26 mouse cellular contexts compared by ENCODE assay signal in genomic region chr5:15461613-15462012, GRCm38 (mm10). TPM values are rescaled to one million over a fixed set of nuclear protein-coding genes. Genes with fewer than 3 reads are reported as not detected.
A peak's percentile ranks its signal among the peaks of the same experiment; 100 is the strongest.
DNase-seq lines count a peak whose midpoint lies in the region; ATAC-seq and TF ChIP-seq lines count a peak whose summit lies in the region.
"Not testable (repeated sequence)": the region's sequence is repeated elsewhere in the genome, so short reads cannot be mapped to it uniquely, and the experiment has no call there.
"Had no signal": no experiment of that assay in that cellular context is flagged by ENCODE, and none has a peak within 500 bp of the region (broad histone marks: within the 10 kb centered on the region; RNA-seq: fewer than 3 reads in every experiment).

No protein-coding gene starts in this region.

- not testable (repeated sequence) for H3K4me3 ChIP-seq in MEL (ENCODE audit: control insufficient read depth in 1 of 2, insufficient read depth in 1 of 2, low read depth in 2 of 2, low read length in 2 of 2); gastrocnemius, adult 2 months; intestine, postnatal 0 days (ENCODE audit: low read depth, low read length); limb, embryonic 11.5 days (ENCODE audit: low read depth, low read length); lung, postnatal 0 days (ENCODE audit: low read depth, low read length); stomach, postnatal 0 days (ENCODE audit: low read depth, low read length)

- TF ChIP-seq POLR2A in MEL (IDR thresholded peaks at IDR 0.05; ENCODE audit: control insufficient read depth in 1 of 2, insufficient read depth in 1 of 2, low read depth in 1 of 2, low read length in 2 of 2, poor library complexity in 1 of 2), result not testable (repeated sequence)

- intact Hi-C loops in gastrocnemius, adult 2 months (cut with DNase I), result not testable (repeated sequence)

- peak; percentile 51 for DNase-seq in 416B (ENCODE audit: low read depth)
- not testable (repeated sequence) for DNase-seq in MEL (ENCODE audit: low read depth, low spot score); gastrocnemius, adult 2 months; lung, postnatal 0 days (ENCODE audit: low spot score); stomach, postnatal 0 days (ENCODE audit: low spot score)
- DNase-seq in brain, adult 2 months (ENCODE audit: low read depth, low spot score), result peak; percentile 12
- peak; percentile 20 for DNase-seq in limb, embryonic 11.5 days (ENCODE audit: low spot score)

- TF ChIP-seq EP300 in MEL (IDR thresholded peaks at IDR 0.05; ENCODE audit: low read depth in 1 of 2, low read length in 2 of 2); lung, postnatal 0 days (IDR thresholded peaks at IDR 0.05); stomach, postnatal 0 days (optimal IDR thresholded peaks at IDR 0.05): not testable (repeated sequence)

- H3K4me1 ChIP-seq in MEL (ENCODE audit: control insufficient read depth in 1 of 2, insufficient read depth in 2 of 2, low read length in 2 of 2); intestine, postnatal 0 days (replicated peaks; ENCODE audit: control insufficient read depth, insufficient read depth, low read length); limb, embryonic 11.5 days (ENCODE audit: control insufficient read depth, insufficient read depth, low read length); lung, postnatal 0 days (ENCODE audit: insufficient read depth, low read depth, low read length); stomach, postnatal 0 days (replicated peaks; ENCODE audit: control insufficient read depth, insufficient read depth): not testable (repeated sequence)

- not testable (repeated sequence) for H3K79me2 ChIP-seq in MEL (ENCODE audit: control insufficient read depth, insufficient read depth, low read length, poor library complexity)

- peak; percentile 10; the same call in 1 of the 2 replicates for TF ChIP-seq RAD21 in MEL (IDR thresholded peaks at IDR 0.05; ENCODE audit: low read depth, low read length)

- not testable (repeated sequence) for H3K36me3 ChIP-seq in MEL (ENCODE audit: control insufficient read depth in 1 of 2, insufficient read depth in 2 of 2, low read length in 2 of 2); intestine, postnatal 0 days (ENCODE audit: control insufficient read depth, insufficient read depth); limb, embryonic 11.5 days (ENCODE audit: control insufficient read depth, insufficient read depth, low read length); lung, postnatal 0 days (ENCODE audit: insufficient read depth, low read length); stomach, postnatal 0 days (ENCODE audit: control insufficient read depth, insufficient read depth, low read length)

- H3K27ac ChIP-seq in MEL (ENCODE audit: control insufficient read depth, low read depth, low read length); gastrocnemius, adult 2 months; intestine, postnatal 0 days (ENCODE audit: low read depth, low read length); limb, embryonic 11.5 days (replicated peaks; ENCODE audit: low read depth, low read length); lung, postnatal 0 days (ENCODE audit: low read length); stomach, postnatal 0 days (replicated peaks): not testable (repeated sequence)

- not testable (repeated sequence) for ATAC-seq in intestine, postnatal 0 days; limb, embryonic 11.5 days (ENCODE audit: insufficient number of reproducible peaks, low FRiP score, low TSS enrichment, low read depth); lung, postnatal 0 days; stomach, postnatal 0 days (ENCODE audit: low FRiP score, low TSS enrichment)

- H3K4me2 ChIP-seq in intestine, postnatal 0 days (replicated peaks; ENCODE audit: low read depth); limb, embryonic 11.5 days (ENCODE audit: low read depth, severe bottlenecking); lung, postnatal 0 days (replicated peaks; ENCODE audit: low read depth, low read length); stomach, postnatal 0 days (replicated peaks; ENCODE audit: low read depth): not testable (repeated sequence)

- not testable (repeated sequence) for H3K27me3 ChIP-seq in MEL (ENCODE audit: control insufficient read depth in 1 of 2, insufficient read depth in 2 of 2, low read length in 2 of 2); intestine, postnatal 0 days (replicated peaks; ENCODE audit: control insufficient read depth, insufficient read depth, low read length); limb, embryonic 11.5 days (ENCODE audit: control insufficient read depth, insufficient read depth, low read length); lung, postnatal 0 days (replicated peaks; ENCODE audit: insufficient read depth, low read length); stomach, postnatal 0 days (ENCODE audit: control insufficient read depth, insufficient read depth, low read length)

- H3K9me3 ChIP-seq in MEL (replicated peaks; ENCODE audit: insufficient read depth, low read length); intestine, postnatal 0 days (ENCODE audit: control insufficient read depth); limb, embryonic 11.5 days (ENCODE audit: control insufficient read depth, low read length); lung, postnatal 0 days (ENCODE audit: low read length); stomach, postnatal 0 days (ENCODE audit: control insufficient read depth, low read length): not testable (repeated sequence)

- peak in 1 of 3 experiments; percentile 26; a peak in 1 of 6 replicates for TF ChIP-seq CTCF in MEL (IDR thresholded peaks at IDR 0.05 in 2 of 3, conservative IDR thresholded peaks at IDR 0.05 in 1 of 3; ENCODE audit: control insufficient read depth in 1 of 3, insufficient read depth in 1 of 3, low read depth in 2 of 3, low read length in 3 of 3, poor library complexity in 1 of 3, severe bottlenecking in 1 of 3)
- TF ChIP-seq CTCF in gastrocnemius, adult 2 months (IDR thresholded peaks at IDR 0.05), result peak; percentile 25; the same call in 1 of the 2 replicates
- TF ChIP-seq CTCF in intestine, postnatal 0 days (IDR thresholded peaks at IDR 0.05; ENCODE audit: low read depth), result peak; percentile 29
- TF ChIP-seq CTCF in lung, postnatal 0 days (IDR thresholded peaks at IDR 0.05), result peak; percentile 15; the same call in 1 of the 2 replicates
- TF ChIP-seq CTCF in stomach, postnatal 0 days (IDR thresholded peaks at IDR 0.05; ENCODE audit: low read depth), result peak; percentile 49

- 59% methylated on average over 8 of the region's 8 CpGs for WGBS in intestine, postnatal 0 days
- 59% methylated on average over 8 of the region's 8 CpGs for WGBS in limb, embryonic 11.5 days
- WGBS in lung, postnatal 0 days, result 59% methylated on average over 8 of the region's 8 CpGs
- WGBS in stomach, postnatal 0 days, result 58% methylated on average over 8 of the region's 8 CpGs

- H3K9ac ChIP-seq in MEL (ENCODE audit: control insufficient read depth, low read depth, low read length, poor library complexity, severe bottlenecking); intestine, postnatal 0 days (ENCODE audit: low read depth, low read length); limb, embryonic 11.5 days (ENCODE audit: low read length); lung, postnatal 0 days (replicated peaks; ENCODE audit: low read depth); stomach, postnatal 0 days (ENCODE audit: low read length): not testable (repeated sequence)

TF ChIP-seq in MEL, 35 proteins besides CTCF, POLR2A, EP300 and RAD21:
- TF ChIP-seq ZNF384 (IDR thresholded peaks at IDR 0.05; ENCODE audit: low read depth, low read length), result peak; percentile 33; the same call in 1 of the 2 replicates
TF ChIP-seq in MEL: peak in this region for 1; not testable (repeated sequence) for 34.

RNA-seq across cellular contexts. Expression of gene Gm21149, which starts 14.7 kb away (rescaled TPM):
- not detected in 2 replicates for total RNA-seq in MEL (2012; rRNA removed)
- polyA plus RNA-seq in MEL (2012; ENCODE audit: insufficient read depth in 1 of 2, insufficient read length in 2 of 2, low read depth in 1 of 2, low replicate concordance in 2 of 2, missing spikeins in 1 of 2), result not detected
- not detected for total RNA-seq in gastrocnemius, adult 2 months (2021)
- polyA plus RNA-seq in intestine, postnatal 0 days (2015; fragmentation: Nextera tagmentation; extraction: Ambion mirVana), result not detected in 2 replicates
- not detected in 2 replicates for polyA plus RNA-seq in limb, embryonic 11.5 days (2014; fragmentation: Nextera tagmentation; extraction: Ambion mirVana)
- 0.14 TPM in 1 of 2 replicates, not detected in the other for polyA plus RNA-seq in lung, postnatal 0 days (2015; fragmentation: Nextera tagmentation; extraction: Ambion mirVana)
- 0.29 TPM in 1 of 2 replicates, not detected in the other for polyA plus RNA-seq in stomach, postnatal 0 days (2015; fragmentation: Nextera tagmentation; extraction: Ambion mirVana)
- total RNA-seq: adrenal gland, postnatal 10 days; forebrain, postnatal 0 days; gastrocnemius, postnatal 10 days; heart, postnatal 25 days; layer of hippocampus, postnatal 10 days; left cerebral cortex, adult 18-20 months; left cerebral cortex, postnatal 25 days; megakaryocyte, adult 5-6 weeks had no signal
- polyA plus RNA-seq: embryonic facial prominence, embryonic 10.5 days; forebrain, embryonic 12.5 days; forebrain, postnatal 0 days; gonadal fat pad, adult 2 months; hindbrain, embryonic 11.5 days; intestine, embryonic 16.5 days; liver, embryonic 14.5 days; midbrain, embryonic 11.5 days; neural tube, embryonic 13.5 days; small intestine, adult 2 months; stomach, embryonic 14.5 days had no signal
